Mouse (Mus musculus): ENCODE data around the gene Znrf2.
"Not testable (repeated sequence)": the region's sequence is repeated elsewhere in the genome, so short reads cannot be mapped to it uniquely, and the experiment has no call there.

Znrf2 gene

DNA sequence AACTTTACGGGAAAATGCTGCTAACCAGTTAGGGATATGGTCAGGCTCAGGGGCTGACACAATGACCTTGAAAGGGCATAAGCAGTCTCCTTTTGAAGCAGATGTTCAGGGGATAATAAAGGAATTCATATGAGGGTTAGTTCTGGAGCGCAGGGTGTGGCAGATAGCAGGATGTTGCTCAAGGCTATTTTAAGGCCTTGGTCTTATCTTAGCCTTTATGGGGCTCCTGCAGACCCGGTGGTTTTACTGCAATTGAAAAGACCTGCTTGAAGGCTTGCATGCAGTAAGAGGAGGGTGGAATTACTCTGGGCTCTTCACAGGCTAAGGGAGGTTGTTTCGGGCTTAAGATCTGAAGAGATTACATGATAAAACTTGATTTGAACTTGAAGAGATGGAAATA, 35.1 kb downstream of the Znrf2 start:
- DNase-seq = no peak

DNA sequence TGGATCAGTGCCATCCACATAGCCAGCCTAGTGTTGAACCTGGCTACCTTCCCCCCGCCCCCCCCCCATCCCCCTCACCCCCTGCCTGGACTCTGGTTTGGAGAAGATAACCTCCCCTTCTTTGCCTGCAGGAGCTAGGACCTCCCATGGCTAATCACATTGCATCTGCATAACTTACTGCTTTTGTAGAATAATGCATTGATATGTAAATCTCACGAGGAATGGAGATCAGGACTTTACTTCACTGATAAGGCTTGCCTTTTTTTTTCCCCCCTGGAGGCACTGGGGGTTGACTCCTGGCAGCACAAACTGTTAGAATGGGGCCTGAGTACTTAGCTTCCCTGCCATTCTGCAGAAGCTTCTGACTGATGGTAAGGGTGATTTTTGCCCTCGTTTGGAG, 36.0 kb downstream of the Znrf2 start:
- no peak for DNase-seq

DNA sequence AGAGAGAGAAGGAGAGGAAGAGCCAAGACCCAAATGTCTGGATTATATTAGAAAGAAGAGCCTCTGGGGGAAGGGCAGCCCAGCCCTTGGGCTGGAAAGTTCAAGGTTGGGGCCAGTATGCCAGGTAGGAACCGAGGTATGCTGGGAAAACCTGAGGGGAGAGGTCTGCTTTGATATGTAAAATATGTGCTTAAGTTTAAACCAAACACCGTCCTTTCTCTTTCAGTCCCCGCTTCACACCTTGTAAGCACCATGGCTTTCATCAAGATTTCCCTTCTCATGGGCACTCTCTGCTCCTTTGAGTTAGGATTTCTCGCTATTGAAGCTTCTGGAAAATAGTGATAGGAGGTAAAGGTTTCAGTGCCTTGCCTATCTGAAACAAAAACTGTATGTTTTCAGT, 38.1 kb downstream of the Znrf2 start:
- DNase-seq = no peak

DNA sequence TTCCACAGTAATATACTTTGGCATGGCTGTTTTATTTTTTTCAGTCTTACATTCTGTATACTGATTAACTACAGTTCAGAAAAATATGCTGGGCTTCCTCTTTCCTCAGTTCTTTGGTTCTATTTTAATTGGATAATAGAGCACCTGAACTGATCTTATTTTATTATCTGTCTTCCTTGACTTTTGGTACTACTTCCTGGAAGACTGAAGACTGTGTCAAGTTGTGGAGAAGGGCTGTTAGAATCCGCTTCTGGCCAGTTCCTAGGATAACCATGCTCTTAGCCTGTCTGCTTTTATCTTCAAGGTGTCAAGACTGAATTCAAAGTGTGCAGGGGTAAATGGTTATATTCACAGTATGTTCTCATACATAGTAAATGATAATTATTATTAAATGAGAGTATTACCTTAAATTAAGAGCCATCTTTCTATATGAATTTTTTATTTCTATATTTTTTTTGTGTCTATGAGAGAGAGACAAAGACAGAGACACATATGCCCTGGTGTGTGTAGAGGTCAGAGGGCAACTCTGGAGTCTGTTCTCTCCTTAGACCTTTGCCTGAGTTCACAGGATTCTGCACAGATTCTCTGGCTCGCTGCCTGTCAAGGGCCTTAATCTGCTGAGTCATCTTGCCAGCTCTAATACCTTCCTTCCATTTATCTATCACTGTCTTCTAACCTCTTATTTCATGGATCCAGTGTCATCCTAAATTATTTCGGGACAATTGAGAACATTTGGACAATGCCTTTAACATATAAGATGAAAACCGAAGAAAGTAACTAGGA, 39.3 kb downstream of the Znrf2 start:
- DNase-seq = peak; percentile 85 to 87

DNA sequence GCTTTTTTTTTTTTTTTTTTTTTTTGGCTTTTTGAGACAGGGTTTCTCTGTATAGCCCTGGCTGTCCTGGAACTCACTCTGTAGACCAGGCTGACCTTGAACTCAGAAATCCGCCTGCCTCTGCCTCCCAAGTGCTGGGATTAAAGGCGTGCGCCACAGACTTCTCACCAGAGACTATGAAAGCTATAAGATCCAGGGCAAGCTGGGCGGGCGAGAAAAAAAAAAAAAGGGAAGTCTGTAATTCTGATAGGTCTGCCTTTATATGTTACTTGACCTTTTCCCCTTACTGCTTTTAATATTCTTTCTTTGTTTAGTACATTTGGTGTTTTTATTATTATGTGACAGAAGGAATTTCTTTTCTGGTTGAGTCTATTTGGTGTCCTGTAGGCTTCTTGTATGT, 42.4 kb downstream of the Znrf2 start:
- DNase-seq = not testable (repeated sequence)

DNA sequence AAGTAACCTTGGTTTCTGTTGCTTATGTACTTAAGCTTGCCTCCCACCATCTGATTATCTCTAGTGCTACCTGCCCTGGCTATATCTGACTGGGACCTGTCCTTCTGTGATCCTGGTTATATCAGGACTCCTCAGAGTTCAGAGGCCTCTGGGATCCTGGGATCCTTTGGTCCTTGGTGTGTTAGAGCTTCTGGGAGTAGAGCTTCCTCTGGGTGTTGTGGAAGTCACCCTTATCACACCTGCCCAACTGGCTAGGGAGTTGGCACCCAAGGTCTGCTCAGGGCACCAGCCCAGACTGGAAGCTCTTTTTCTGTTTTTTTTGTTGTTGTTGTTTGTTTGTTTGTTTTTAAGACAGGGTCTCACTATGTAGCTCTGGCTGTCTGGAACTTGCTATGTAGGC, 43.5 kb downstream of the Znrf2 start:
- no peak for DNase-seq

DNA sequence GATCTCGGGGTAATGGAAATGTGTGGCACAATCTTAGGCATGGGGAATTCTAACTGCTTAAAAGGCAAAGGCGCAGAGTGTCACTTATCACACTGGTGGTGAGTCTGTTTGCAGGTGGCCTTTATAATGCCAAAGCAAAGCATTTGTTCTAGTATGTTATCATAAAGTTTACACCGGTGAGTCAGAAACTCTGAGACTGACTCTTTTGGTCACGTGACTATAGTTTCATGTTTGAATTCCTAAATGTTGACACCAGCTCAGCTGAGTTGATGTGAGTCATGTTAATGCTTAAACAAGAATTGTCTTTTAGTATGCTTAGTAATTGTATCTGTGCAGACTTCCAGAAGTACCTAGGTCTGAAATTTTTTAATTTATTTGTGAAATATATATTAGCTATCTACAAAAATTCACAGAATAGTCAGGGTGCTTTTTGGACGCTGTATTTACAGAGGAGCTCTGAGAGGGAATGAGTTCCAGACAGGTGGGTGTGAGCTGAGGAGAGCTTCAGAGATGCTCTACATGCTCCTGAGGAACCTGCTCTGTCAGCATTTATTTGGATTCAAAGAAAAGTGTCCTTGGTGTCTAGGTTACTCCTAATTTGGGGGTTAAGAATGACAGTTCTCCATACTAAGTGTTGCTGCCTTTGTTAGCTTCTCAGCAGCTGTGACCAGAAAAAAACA, 50.2 kb downstream of the Znrf2 start:
- no peak for DNase-seq

DNA sequence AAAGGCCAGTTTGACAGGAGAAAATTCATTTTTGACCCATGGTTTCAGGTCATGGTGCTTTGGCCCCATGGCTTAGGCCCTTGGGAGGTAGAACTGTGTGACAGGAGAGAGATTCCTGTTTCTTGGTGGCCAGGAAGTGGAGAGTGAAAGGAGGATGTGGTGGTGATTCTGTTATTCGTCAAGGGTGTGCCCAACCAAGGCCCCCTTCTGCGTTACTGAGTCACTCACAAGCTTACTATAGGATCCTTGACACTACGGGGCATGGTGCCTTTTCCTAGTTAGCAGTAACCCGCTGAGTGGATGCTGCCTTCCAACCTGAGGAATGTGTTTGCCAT, 50.7 kb downstream of the Znrf2 start:
- no peak for DNase-seq

DNA sequence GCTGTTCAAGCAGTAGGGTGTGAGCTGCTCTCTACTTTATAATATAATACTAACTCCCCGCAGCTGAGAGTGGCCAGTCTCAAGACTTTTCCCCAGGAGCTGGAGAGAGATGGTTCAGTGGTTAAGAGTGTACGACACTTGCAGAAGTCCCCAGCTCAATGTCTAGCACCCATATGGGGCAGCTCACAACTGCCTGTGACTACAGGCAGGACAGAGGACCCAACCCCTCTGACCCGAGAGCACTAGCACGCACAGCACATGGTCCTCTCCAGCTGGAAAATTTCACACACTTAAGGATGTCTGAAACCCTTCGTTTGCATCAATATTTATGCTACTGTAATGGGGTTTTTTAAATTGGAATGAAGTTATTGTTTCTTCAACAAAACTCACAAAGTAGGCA, 56.3 kb downstream of the Znrf2 start:
- no peak for DNase-seq

DNA sequence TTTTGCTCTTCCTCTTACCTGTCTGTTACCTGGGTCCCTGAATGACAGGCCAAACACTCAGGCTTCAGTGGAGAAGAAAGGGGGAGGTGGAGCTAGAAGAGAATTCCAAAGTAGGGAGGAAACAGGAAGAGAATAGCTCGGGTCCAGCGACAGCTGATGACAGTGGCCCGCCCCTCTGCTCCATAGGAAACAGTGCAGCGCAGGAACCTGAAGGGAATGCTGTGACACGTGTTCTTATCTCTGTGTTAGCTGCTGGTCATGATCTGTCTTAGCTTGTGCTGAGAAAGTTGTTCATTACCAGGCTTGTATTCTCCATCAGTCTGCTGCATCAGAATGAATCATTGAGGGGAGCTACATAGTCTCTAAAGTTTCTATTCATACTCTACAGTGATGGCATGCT, 60.1 kb downstream of the Znrf2 start:
- DNase-seq = peak in 1 of 2 experiments; percentile 12

DNA sequence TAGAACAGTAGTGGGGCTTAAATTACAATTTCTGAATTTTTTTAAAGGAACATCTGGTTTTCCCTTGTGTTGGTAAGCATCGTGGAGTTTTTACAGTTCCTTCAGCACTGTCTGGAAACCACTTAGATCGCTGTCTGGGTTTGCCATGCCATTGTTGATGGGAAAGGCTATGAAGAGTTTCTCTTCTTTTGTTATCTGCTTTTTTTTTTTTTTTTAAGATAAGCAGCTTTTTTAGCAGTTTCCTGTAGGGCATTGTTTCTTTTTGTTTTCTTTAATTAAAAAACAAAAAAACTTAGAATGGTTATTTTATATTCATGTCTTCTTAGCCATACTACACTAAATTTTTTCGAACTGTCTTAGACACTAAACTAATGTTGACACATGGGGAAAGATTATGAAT, 60.9 kb downstream of the Znrf2 start:
- no peak for DNase-seq

DNA sequence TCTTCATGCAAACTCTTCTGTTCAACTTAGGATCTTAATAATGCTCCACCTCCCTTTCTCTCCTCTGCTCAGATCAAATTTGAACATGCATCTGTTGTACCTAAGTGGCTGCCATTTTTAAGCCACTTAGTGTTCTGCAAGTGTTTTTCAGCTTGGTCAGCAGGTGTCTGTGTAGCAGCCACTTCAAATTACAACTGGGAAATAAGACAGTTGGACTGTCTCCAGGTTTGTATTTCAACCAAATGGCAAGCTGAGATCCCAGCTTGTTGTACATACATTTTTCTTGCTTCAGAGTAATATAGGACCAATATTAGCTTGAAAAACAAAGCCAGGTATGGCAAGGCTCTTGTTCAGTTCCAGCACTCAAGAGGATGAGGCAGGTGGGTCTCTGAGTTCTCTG, 61.8 kb downstream of the Znrf2 start:
- DNase-seq = no peak

DNA sequence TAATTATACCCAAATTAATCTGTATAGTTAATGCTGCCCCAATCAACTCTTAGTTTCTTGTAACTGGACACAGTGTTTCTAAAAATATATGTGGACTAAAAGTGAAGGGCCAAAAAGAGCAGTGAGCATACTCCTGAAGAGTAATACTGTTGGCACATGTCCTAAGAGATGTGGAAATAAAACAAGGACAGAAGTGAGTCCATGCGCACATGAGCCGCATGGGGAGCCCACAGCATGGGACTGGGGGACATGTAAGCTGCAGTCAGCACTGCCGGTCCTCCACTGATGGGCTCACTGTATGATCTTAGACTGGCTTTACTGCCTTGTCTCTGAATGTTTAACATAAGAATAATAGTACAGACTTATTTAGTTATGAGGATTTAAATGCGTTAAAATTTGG, 63.4 kb downstream of the Znrf2 start:
- no peak for DNase-seq

DNA sequence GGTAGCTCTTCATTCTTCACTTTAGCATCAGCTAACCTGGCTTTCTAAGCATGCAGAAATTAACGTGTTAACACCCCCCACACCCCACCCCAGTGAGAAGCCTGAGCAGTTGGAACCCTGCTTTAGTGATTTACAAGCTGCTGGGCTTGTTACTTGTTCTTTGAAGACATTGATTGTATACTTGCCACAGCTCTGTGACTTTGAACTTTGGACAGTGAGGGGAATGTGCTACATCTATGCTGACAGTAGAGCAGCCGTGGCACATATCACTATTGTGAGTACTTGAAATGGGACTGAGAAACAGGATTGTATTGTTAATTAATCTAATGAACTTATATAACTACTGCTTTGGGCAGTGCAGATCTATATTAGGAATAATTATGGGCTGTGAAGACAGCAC, 66.7 kb downstream of the Znrf2 start:
- no peak for DNase-seq

DNA sequence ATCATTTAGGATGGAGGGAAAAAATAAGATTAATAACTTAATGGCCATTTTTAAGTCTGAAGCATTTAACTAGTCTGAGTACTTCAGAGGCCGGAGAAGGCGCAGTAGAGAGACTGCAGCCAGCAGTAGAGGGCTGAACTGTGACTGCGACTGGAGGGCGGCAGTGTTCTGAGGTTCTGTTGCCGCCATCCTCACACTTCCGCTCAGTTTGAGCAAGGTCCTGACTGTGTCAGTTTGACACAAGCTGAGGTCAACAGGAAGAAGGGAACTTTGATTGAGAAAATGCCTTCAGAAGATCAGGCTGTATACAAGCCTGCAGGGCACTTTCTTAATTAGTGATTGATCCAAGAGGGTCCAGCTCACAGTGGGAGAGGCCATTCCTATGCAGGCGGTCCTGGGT, 69.5 kb downstream of the Znrf2 start:
- DNase-seq = no peak

DNA sequence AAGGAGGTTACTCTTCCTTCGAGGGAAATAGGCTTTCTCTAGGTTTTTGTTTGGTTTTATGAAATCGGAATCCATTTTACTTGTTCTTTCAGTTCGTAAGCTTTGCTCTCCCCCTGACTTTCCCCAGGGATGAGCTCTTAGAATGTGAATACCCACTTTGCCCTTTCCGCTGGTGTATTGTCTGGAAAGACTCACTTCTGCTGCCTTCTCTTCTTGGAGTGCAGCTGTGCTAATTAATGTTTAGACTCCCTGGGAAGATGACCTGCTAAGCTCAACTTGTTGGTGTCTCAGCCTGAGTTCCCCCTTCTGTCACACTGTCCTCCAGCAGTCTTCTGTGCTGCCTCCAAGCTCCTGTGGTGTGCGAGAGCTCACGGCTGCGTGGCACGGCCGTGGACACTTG, 73.5 kb downstream of the Znrf2 start:
- no peak for DNase-seq

DNA sequence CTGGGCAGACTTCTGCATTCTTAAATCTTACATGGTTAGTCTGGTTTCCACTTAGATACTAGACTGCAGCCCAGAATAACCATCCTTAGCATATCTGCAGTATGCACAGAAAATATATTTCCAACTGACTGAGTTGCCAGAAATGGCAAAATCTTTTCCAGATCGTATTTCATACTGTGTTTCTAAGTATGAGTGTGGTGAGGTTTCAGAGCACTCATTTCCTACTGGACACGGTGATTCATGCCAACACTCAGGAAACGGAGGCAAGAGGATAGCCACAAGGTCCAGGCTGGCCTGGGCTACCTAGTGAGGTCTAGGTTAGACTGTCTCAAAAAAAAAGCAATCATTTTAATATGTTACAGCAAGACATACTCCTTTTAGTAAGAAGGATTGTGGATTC, 74.7 kb downstream of the Znrf2 start:
- no peak for DNase-seq

DNA sequence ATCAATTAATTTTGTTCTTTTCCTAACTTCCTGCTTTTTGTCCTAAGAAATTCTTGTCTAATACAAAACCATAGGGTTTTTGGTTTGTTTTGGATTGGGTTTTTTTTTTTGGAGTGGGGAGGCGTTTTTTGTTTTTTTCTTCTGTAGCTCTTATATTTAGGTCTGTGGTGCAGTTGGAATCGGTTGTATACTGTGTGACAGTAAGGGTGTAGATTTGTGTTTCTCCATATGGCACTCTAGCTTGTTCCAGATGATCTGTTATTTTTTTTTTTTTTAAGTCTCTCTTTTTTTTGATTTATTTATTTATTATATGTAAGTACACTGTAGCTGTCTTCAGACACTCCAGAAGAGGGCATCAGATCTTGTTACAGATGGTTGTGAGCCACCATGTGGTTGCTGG, 83.5 kb downstream of the Znrf2 start:
- no peak for DNase-seq

DNA sequence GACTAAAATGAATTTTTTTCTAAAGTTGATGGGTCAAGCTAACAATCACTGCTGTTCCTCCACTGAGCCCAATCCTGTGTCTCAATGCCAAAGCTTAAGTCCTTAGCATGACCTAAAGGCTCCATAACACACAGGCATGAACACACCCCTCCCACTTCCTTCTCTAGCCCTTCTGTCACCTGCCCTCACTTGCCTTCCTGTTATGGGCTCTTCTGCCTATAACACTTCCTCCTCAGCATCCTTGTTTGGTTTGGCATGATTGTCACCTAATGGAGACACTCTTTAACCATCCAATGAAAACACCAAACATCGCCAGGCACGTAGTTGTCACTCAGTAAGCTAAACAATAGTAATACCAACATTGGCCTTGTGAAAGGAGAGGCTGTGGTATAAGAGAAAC, 85.8 kb downstream of the Znrf2 start:
- DNase-seq = no peak

DNA sequence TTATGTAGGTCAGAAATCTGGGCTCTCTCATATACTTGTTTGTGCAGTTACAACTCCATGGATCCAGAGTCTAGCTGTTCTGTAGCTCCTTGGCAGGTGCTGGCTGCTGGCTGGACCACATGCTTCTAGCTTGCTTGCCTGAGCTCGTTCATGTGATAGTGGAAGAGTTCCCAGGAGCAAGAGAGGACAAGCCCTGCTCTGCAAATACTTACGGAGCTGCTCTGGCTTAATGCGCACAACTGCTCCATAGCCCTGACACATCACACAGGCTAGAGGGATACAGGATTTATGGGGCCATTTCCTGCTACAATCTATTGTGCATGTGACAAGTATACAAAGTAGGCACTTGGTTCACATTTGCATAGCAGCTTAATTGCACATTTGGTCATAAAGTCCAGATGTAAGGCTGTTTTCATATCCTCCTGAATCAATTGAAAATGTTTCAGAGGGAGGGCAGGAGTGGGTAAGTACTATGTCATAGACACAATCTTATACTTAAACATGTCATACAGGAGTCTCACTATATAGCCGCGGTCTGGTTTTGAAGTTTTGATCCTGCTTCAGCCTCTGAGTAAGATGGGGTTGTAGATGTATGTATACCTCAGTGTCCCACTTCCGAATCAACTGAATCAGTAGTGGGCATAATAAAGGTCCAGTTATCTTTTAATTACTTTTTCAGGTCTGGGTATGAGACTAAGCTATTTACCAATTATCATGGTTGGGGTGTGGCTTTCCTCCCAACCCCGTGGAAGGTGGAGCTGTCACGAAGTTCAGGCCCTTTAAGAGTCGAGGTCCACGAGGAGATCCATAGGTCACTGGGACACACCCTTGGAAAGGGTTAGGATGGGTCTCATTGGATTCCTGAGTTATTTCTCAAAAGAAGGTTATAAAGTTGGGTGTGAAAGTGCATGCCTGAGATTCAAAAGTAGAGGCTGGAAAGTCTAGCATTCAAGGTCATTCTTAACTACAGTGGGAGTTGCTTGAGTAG, 89.6 kb downstream of the Znrf2 start:
- no peak for DNase-seq

DNA sequence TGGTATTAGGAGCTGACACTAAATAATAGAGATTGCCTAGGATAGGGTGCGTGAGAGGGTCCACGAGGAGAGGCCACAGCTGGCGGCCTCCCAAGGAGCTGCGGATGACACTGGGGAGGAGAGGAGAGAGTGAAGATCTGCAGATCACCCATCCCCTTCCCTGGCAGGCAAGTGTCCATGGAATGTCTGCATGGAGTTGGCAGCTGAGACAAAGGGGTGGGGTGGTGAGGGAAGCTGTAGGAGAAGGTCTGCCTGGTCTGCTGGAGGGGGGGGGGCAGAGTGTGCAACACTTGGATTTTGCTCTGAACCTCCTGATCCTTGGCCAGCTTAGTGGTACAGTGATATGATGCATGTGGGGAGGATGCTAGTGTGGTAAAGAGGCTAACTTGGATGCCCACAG, 98.3 kb downstream of the Znrf2 start:
- no peak for DNase-seq

DNA sequence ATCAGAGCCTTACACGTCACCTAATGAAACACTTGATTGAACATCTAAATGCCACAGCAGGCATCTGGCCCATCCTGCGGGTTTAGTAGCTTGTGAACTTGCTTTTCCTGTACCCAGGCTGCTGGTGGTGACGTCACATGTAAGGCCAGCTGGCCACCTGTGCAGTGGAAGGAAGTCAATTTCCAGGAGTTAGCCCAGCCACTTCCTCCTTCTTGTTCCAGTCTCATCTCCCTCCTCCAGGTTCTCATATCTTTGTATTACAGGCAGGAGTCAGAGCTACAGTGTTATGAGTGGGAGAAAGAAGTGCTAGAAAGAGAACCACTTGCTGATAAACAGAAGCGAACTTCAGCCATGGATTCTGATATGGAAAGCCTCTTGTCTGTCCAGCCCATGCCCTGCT, 99.4 kb downstream of the Znrf2 start:
- DNase-seq = no peak

DNA sequence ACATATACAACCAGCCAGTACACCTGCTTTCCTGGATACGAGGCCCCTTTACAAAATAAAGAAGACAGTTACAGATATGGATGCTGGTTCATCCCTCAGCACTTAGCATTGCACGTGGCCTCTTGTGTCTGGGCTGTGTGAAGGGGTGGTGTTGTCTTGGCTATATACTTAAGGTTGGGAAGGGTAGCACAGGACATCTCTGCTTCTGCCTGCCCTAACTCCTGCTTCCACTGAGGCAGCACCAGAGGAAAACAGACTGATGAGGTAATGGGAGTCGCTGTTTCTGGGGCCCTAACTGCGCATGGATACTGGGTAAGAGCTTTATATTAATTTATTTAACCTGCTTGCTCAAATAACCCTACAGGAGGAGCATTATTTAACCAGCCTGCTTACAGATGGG, 100.2 kb downstream of the Znrf2 start:
- DNase-seq = no peak

DNA sequence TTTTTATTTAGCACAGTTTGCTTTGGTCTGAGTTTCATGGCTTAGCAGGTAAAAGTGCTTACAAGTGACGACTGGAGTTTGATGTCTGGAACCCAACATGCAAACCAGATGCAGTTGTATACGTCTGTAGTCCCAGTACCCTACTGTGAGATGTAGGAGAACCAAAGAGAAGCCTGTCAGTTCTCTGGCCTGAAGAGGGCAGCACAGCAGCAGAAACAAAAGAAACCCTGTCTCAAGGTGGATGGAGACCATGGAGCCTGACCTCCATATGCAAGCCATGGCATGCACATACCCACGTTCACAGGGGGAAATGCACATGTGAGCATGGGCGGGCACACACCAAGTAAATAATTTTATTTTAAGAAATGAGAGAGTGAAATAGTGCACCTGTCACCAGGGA, 100.8 kb downstream of the Znrf2 start:
- peak; percentile 73 to 86 for DNase-seq
